Mouse (Mus musculus): Measurements from ENCODE around the gene Nkiras2.
A peak's percentile ranks its signal among the peaks of the same experiment; 100 is the strongest.

GRCm38 (mm10) chr11:100622714-100623113 is 3.7 kb downstream of the Nkiras2 start:
- TF ChIP-seq CTCF (IDR thresholded peaks at IDR 0.05; ENCODE audit: borderline replicate concordance, insufficient read depth, low read length) (peak; percentile 42), POLR2A (IDR thresholded peaks at IDR 0.05; ENCODE audit: low read depth, low read length) (peak; percentile 86)
